Mouse (Mus musculus): ENCODE measurements around the gene Ccdc82. TPM values are rescaled to one million over a fixed set of nuclear protein-coding genes. Genes with fewer than 3 reads are reported as not detected.
A peak's percentile ranks its signal among the peaks of the same experiment; 100 is the strongest.

Ccdc82 gene
- polyA plus RNA-seq (2015; fragmentation: Nextera tagmentation; extraction: Ambion mirVana), result 5.2 and 5.8 TPM in 2 replicates

- H3K36me3 ChIP-seq (ENCODE audit: control insufficient read depth, insufficient read depth), result no peaks in the 10 kb centered on the region
- WGBS, result 3% methylated on average over 25 of the region's 39 CpGs
- ATAC-seq, result peak; percentile 100
- H3K27me3 ChIP-seq (replicated peaks; ENCODE audit: control insufficient read depth, insufficient read depth, low read length), result no peaks in the 10 kb centered on the region
- 0 out of 2 replicates have a peak, but pooled peaks have one; percentile 8 for TF ChIP-seq CTCF (IDR thresholded peaks at IDR 0.05; ENCODE audit: low read depth)
- H3K4me1 ChIP-seq (replicated peaks; ENCODE audit: control insufficient read depth, insufficient read depth, low read length), result peaks cover 4% of the 10 kb centered on the region; the same call in 1 of the 2 replicates
- H3K9me3 ChIP-seq (ENCODE audit: control insufficient read depth), result no peaks in the 10 kb centered on the region
- H3K4me3 ChIP-seq (ENCODE audit: low read depth, low read length), result peak within 1 kb of the TSS; percentile 66
- H3K27ac ChIP-seq (ENCODE audit: low read depth, low read length), result peak within 1 kb of the TSS; percentile 80
- peak within 1 kb of the TSS; percentile 60 for H3K9ac ChIP-seq (ENCODE audit: low read depth, low read length)
- peak within 1 kb of the TSS; percentile 89 for H3K4me2 ChIP-seq (replicated peaks; ENCODE audit: low read depth)
Measured at GRCm38 (mm10) chr9:13246815-13247638, at the start of gene Ccdc82. Ccdc82 (plus strand) TSS chr9:13246955.

GRCm38 (mm10) chr9:13200079-13200478 lies 46.7 kb upstream of the Ccdc82 start:
- TF ChIP-seq CTCF (IDR thresholded peaks at IDR 0.05; ENCODE audit: low read depth), result no peak
- H3K27me3 ChIP-seq (replicated peaks; ENCODE audit: control insufficient read depth, insufficient read depth, low read length), result no peaks in the 10 kb centered on the region
- H3K9ac ChIP-seq (ENCODE audit: low read depth, low read length), result no peak overlapping the region
- no peaks in the 10 kb centered on the region for H3K9me3 ChIP-seq (ENCODE audit: control insufficient read depth)
- H3K36me3 ChIP-seq (ENCODE audit: control insufficient read depth, insufficient read depth), result no peaks in the 10 kb centered on the region
- H3K4me2 ChIP-seq (replicated peaks; ENCODE audit: low read depth), result no peak overlapping the region
- ATAC-seq, result no peak
- H3K27ac ChIP-seq (ENCODE audit: low read depth, low read length), result no peak overlapping the region
- H3K4me3 ChIP-seq (ENCODE audit: low read depth, low read length), result no peak overlapping the region
- H3K4me1 ChIP-seq (replicated peaks; ENCODE audit: control insufficient read depth, insufficient read depth, low read length), result no peaks in the 10 kb centered on the region
- WGBS, result 58% methylated on average over 3 of the region's 3 CpGs

GRCm38 (mm10) chr9:13203109-13203508 lies 43.6 kb upstream of the Ccdc82 start:
- Histone ChIP-seq H3K9me3 (ENCODE audit: control insufficient read depth) (no peaks in the 10 kb centered on the region), H3K4me1 (replicated peaks; ENCODE audit: control insufficient read depth, insufficient read depth, low read length) (no peaks in the 10 kb centered on the region), H3K9ac (ENCODE audit: low read depth, low read length) (no peak overlapping the region), H3K4me2 (replicated peaks; ENCODE audit: low read depth) (no peak overlapping the region), H3K36me3 (ENCODE audit: control insufficient read depth, insufficient read depth) (no peaks in the 10 kb centered on the region), H3K4me3 (ENCODE audit: low read depth, low read length) (no peak overlapping the region), H3K27me3 (replicated peaks; ENCODE audit: control insufficient read depth, insufficient read depth, low read length) (no peaks in the 10 kb centered on the region), H3K27ac (ENCODE audit: low read depth, low read length) (no peak overlapping the region)
- 68% methylated on average over 1 of the region's 1 CpGs for WGBS
- ATAC-seq, result no peak
- TF ChIP-seq CTCF (IDR thresholded peaks at IDR 0.05; ENCODE audit: low read depth), result no peak

- WGBS, result 83% methylated on average over 5 of the region's 5 CpGs
- Histone ChIP-seq H3K36me3 (ENCODE audit: control insufficient read depth, insufficient read depth) (no peaks in the 10 kb centered on the region), H3K4me2 (replicated peaks; ENCODE audit: low read depth) (no peak overlapping the region), H3K27me3 (replicated peaks; ENCODE audit: control insufficient read depth, insufficient read depth, low read length) (no peaks in the 10 kb centered on the region), H3K4me1 (replicated peaks; ENCODE audit: control insufficient read depth, insufficient read depth, low read length) (no peaks in the 10 kb centered on the region), H3K9ac (ENCODE audit: low read depth, low read length) (no peak overlapping the region), H3K27ac (ENCODE audit: low read depth, low read length) (no peak overlapping the region), H3K4me3 (ENCODE audit: low read depth, low read length) (no peak overlapping the region), H3K9me3 (ENCODE audit: control insufficient read depth) (no peaks in the 10 kb centered on the region)
- ATAC-seq, result no peak
- TF ChIP-seq CTCF (IDR thresholded peaks at IDR 0.05; ENCODE audit: low read depth), result no peak
Measured at GRCm38 (mm10) chr9:13203681-13204080, 43.1 kb upstream of the Ccdc82 start.

GRCm38 (mm10) chr9:13206369-13206768 lies 40.4 kb upstream of the Ccdc82 start:
- no peak for ATAC-seq
- 79% methylated on average over 2 of the region's 2 CpGs for WGBS

GRCm38 (mm10) chr9:13225872-13226271 lies 20.9 kb upstream of the Ccdc82 start:
- Histone ChIP-seq H3K4me2 (replicated peaks; ENCODE audit: low read depth) (no peak overlapping the region), H3K9ac (ENCODE audit: low read depth, low read length) (no peak overlapping the region), H3K4me1 (replicated peaks; ENCODE audit: control insufficient read depth, insufficient read depth, low read length) (no peaks in the 10 kb centered on the region), H3K4me3 (ENCODE audit: low read depth, low read length) (no peak overlapping the region), H3K27ac (ENCODE audit: low read depth, low read length) (no peak overlapping the region), H3K9me3 (ENCODE audit: control insufficient read depth) (no peaks in the 10 kb centered on the region), H3K36me3 (ENCODE audit: control insufficient read depth, insufficient read depth) (no peaks in the 10 kb centered on the region), H3K27me3 (replicated peaks; ENCODE audit: control insufficient read depth, insufficient read depth, low read length) (no peaks in the 10 kb centered on the region)
- no peak for TF ChIP-seq CTCF (IDR thresholded peaks at IDR 0.05; ENCODE audit: low read depth)
- ATAC-seq, result no peak
- WGBS, result 81% methylated on average over 1 of the region's 1 CpGs

More at GRCm38 (mm10) chr9:13206369-13206768, 40.4 kb upstream of the Ccdc82 start:
- Histone ChIP-seq H3K36me3 (ENCODE audit: control insufficient read depth, insufficient read depth) (no peaks in the 10 kb centered on the region), H3K9ac (ENCODE audit: low read depth, low read length) (no peak overlapping the region), H3K27ac (ENCODE audit: low read depth, low read length) (no peak overlapping the region), H3K4me1 (replicated peaks; ENCODE audit: control insufficient read depth, insufficient read depth, low read length) (no peaks in the 10 kb centered on the region), H3K9me3 (ENCODE audit: control insufficient read depth) (no peaks in the 10 kb centered on the region), H3K4me3 (ENCODE audit: low read depth, low read length) (no peak overlapping the region), H3K4me2 (replicated peaks; ENCODE audit: low read depth) (no peak overlapping the region), H3K27me3 (replicated peaks; ENCODE audit: control insufficient read depth, insufficient read depth, low read length) (no peaks in the 10 kb centered on the region)
- TF ChIP-seq CTCF (IDR thresholded peaks at IDR 0.05; ENCODE audit: low read depth), result no peak
